Mouse (Mus musculus) ES-E14 (cell line): ENCODE data around the gene Anapc2. TPM values are rescaled to one million over a fixed set of nuclear protein-coding genes. Genes with fewer than 3 reads are reported as not detected.

ENCODE experiments used
- DNase-seq: peaks from one replicate; pipeline ENCODE4 v3.0.0-alpha.2; 2013; ENCODE audit warnings: low read depth, low spot score
- H3K27ac ChIP-seq: 2 replicates; pipeline ENCODE4 v1.5.1; 2012; ENCODE audit warnings: low read depth, mild to moderate bottlenecking, low read length, moderate library complexity, mixed read lengths; ENCODE audit not compliant: poor library complexity, insufficient read depth, severe bottlenecking
- H3K36me3 ChIP-seq: 2 replicates; pipeline ENCODE4 v1.6.1; 2012; ENCODE audit warnings: mild to moderate bottlenecking, low read length, moderate library complexity, mixed read lengths; ENCODE audit not compliant: control insufficient read depth, poor library complexity, insufficient read depth, severe bottlenecking
- H3K4me1 ChIP-seq, 2 experiments: fragments of 150-350 bp in 1 of 2; sonication (generic) in 1 of 2; 2 replicates each; pipeline ENCODE4 v1.6.1; 2012; ENCODE audit warnings: low read length in 2 of 2, mild to moderate bottlenecking in 1 of 2, mixed read lengths in 1 of 2; ENCODE audit not compliant: control insufficient read depth in 2 of 2, insufficient read depth in 2 of 2, poor library complexity in 1 of 2
- H3K4me3 ChIP-seq, 2 experiments: fragments of 150-350 bp in 1 of 2; sonication (generic) in 1 of 2; 2 replicates each; pipeline ENCODE4 v1.5.1; 2012; ENCODE audit warnings: low read length in 2 of 2, low read depth in 1 of 2, mild to moderate bottlenecking in 1 of 2, mixed read lengths in 1 of 2; ENCODE audit not compliant: insufficient read depth in 1 of 2, poor library complexity in 1 of 2, severe bottlenecking in 1 of 2
- H3K9ac ChIP-seq: 2 replicates; pipeline ENCODE4 v1.6.1; 2012; ENCODE audit warnings: low read depth, mild to moderate bottlenecking, low read length, mixed read lengths; ENCODE audit not compliant: poor library complexity, insufficient read depth, severe bottlenecking
- H3K9me3 ChIP-seq: fragments of 150-350 bp; sonication (generic); 2 replicates; pipeline ENCODE4 v1.6.1; 2012; ENCODE audit warnings: low read depth, mild to moderate bottlenecking, low read length; ENCODE audit not compliant: control insufficient read depth, insufficient read depth
- CHD2 ChIP-seq: IDR thresholded peaks from 2 replicates; pipeline ENCODE4 v1.6.1; 2014; ENCODE audit warnings: mild to moderate bottlenecking, low read depth, low read length, inconsistent platforms
- HCFC1 ChIP-seq: IDR thresholded peaks from 2 replicates; pipeline ENCODE4 v1.6.1; 2012; ENCODE audit warnings: low read length, inconsistent platforms, borderline replicate concordance; ENCODE audit not compliant: insufficient read depth
- MAFK ChIP-seq: IDR thresholded peaks from 2 replicates; pipeline ENCODE4 v1.6.1; 2014; ENCODE audit warnings: mild to moderate bottlenecking, low read depth, low read length, inconsistent platforms; ENCODE audit not compliant: insufficient read depth
- ZC3H11A ChIP-seq: IDR thresholded peaks from 2 replicates; pipeline ENCODE4 v1.6.1; 2012; ENCODE audit warnings: low read depth, mild to moderate bottlenecking, inconsistent platforms, low read length, borderline replicate concordance
- ZNF384 ChIP-seq: IDR thresholded peaks from 2 replicates; pipeline ENCODE4 v1.6.1; 2012; ENCODE audit warnings: low read depth, low read length, inconsistent platforms
- in situ Hi-C, 2 experiments: fragments of 600-800 bp; cut with MboI; formaldehyde crosslinking; loops; one replicate each; pipeline ENCODE4 v1.15.1; 2025; ENCODE audit warnings: low sequenced_read_pairs in 2 of 2, inconsistent platforms in 1 of 2; ENCODE audit not compliant: unreplicated experiment in 2 of 2
- total RNA-seq: library from RNA; depleted of rRNA; stranded (reverse); fragments of 300-350 nt; gene quantifications from 2 replicates; pipeline ENCODE4 v1.2.3, GENCODE M21; 2012

The Anapc2 gene
- total RNA-seq, 1 experiment, result 25.2 TPM

DNA sequence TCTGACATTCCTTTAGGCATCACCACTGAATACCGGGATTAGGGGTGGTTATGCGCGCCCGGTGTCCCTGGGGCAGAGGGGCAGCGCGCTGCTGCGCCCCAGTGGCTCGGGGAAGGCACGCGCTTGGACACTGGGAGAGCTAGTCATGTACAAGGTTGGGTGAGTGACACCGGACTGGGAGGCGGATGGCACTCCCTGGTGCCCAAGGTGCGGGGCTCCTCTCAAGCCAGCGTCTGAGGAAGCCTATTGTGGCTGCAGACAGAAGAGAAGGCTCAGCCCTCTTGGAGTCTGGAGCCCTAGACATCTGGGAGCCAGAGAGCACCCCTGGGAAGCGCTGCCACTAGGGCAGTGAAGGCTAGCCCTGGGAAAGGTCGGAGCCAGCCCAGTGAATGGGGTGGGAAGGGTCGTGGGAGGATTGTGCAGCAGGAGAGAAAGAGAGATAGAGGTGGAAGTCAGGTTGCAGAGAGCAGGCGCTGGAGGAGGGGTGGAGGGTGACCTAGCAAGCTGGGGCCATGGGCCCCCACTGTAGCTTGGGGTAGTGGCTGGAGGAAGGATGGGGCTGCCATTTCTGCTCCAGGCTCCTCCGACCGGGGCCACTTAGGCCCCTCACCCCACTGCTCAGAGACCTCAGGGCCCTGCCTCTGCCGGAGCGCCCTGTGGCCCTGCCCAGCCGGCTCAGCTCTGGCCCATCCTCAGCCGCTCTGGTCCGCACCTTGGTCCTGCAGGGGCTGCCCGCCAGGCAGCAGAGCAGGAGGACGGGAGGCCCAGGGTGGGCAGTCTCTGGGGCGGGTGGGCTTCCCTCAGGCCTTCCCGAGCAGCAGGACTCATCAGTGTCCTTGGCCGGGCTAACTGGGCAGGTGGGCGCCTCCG lies 19.1 kb downstream of the Anapc2 start:
- in situ Hi-C loops, result no loop called here
- no peak overlapping the region for H3K9ac ChIP-seq
- H3K4me3 ChIP-seq, result peak overlapping the region; percentile 54 to 66; a peak in 3 of 4 replicates
- no peak overlapping the region for H3K27ac ChIP-seq
- no peak for TF ChIP-seq MAFK
- no peak for TF ChIP-seq ZC3H11A
- TF ChIP-seq CHD2, result no peak
- TF ChIP-seq HCFC1, result no peak
- no peak for TF ChIP-seq ZNF384
- H3K9me3 ChIP-seq, result no peaks in the 10 kb centered on the region
- H3K36me3 ChIP-seq, result no peaks in the 10 kb centered on the region
- no peak for DNase-seq
- H3K4me1 ChIP-seq, result peaks cover 0 to 13% of the 10 kb centered on the region in 2 experiments; a peak in 1 of 4 replicates

- H3K9ac ChIP-seq, result no peak overlapping the region
- no peaks in the 10 kb centered on the region for H3K36me3 ChIP-seq
- DNase-seq, result no peak
- no peak overlapping the region for H3K27ac ChIP-seq
- H3K4me1 ChIP-seq, result peaks cover 0 to 7% of the 10 kb centered on the region in 2 experiments; a peak in 1 of 4 replicates
- TF ChIP-seq HCFC1, result no peak
- peak overlapping the region; percentile 40 to 50; a peak in 3 of 4 replicates for H3K4me3 ChIP-seq
- in situ Hi-C loops, result no loop called here
- H3K9me3 ChIP-seq, result no peaks in the 10 kb centered on the region
These were observed 19.8 kb downstream of the Anapc2 start for GRCm38 (mm10) chr2:25292054-25292544.

DNA sequence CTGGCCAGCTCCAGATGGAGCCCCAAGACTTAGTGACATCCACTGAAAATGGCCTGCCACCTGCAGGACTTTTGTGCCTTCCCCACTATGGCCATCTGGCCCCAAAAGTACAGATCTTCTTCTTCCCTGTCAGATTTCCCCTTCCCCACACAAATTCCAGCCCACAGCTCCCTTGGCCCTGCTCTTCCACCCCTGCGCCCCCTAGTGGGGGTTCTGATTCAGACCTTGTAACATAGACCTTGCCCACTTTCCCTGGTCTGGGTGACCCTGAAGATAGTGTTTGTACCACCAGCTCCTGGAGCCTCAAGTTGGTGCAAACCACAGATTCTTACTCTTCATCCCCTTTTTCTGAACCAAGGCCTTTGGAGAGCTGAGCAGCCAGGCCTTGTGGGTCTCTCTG lies 20.6 kb downstream of the Anapc2 start:
- no peak for TF ChIP-seq CHD2
- no peak for TF ChIP-seq MAFK
- no peak for TF ChIP-seq HCFC1
- TF ChIP-seq ZNF384, result no peak
- no peak for TF ChIP-seq ZC3H11A
- no peak overlapping the region for H3K27ac ChIP-seq
- DNase-seq, result peak; percentile 81
- peaks cover 0 to 7% of the 10 kb centered on the region in 2 experiments; a peak in 1 of 4 replicates for H3K4me1 ChIP-seq
- H3K36me3 ChIP-seq, result peaks cover 2% of the 10 kb centered on the region; the same call in 1 of the 2 replicates
- H3K4me3 ChIP-seq, result no peak overlapping the region
- in situ Hi-C loops, result no loop called here
- H3K9ac ChIP-seq, result no peak overlapping the region
- no peaks in the 10 kb centered on the region for H3K9me3 ChIP-seq

GRCm38 (mm10) chr2:25293706-25294105 lies 21.4 kb downstream of the Anapc2 start:
- Histone ChIP-seq H3K9ac (no peak overlapping the region), H3K4me3 (no peak overlapping the region), H3K27ac (no peak overlapping the region), H3K36me3 (peaks cover 7% of the 10 kb centered on the region; the same call in 1 of the 2 replicates), H3K9me3 (no peaks in the 10 kb centered on the region), H3K4me1 (peaks cover 0 to 7% of the 10 kb centered on the region in 2 experiments; a peak in 1 of 4 replicates)
- DNase-seq, result no peak
- in situ Hi-C loops, result no loop called here
- TF ChIP-seq MAFK (no peak), ZC3H11A (no peak), ZNF384 (no peak), HCFC1 (no peak), CHD2 (no peak)
